Mouse (Mus musculus) gastrocnemius, postnatal 14 days (tissue): Measurements from ENCODE around the gene Wdr62. TPM values are rescaled to one million over a fixed set of nuclear protein-coding genes. Genes with fewer than 3 reads are reported as not detected.

Experiments used
- DNase-seq: peaks from one replicate; pipeline ENCODE4 v3.0.0; 2021; ENCODE audit warnings: mixed read lengths
- intact Hi-C: fragments of 180-260 bp; cut with DNase I; formaldehyde crosslinking; loops from one replicate; pipeline ENCODE4 v1.15.1; 2025; ENCODE audit warnings: low total_unique reads
- long read RNA-seq, 2 experiments: library from polyadenylated mRNA; stranded (forward); transcript quantifications; one replicate each; pipeline ENCODE4 v2.0.0; 2021
- total RNA-seq, 2 experiments: library from RNA; stranded (reverse); gene quantifications; 2 replicates each; pipeline ENCODE4 v1.2.3; 2021

The Wdr62 gene
- 1 to 10 TPM; 2.9 to 3.1 TPM for total RNA-seq
- long read RNA-seq, experiment 1, partial matches to known transcripts: 0 of 2 reads
- long read RNA-seq, experiment 1, other reads (novel, unspliced or antisense): 2 of 2 reads
- long read RNA-seq, experiment 2, partial matches to known transcripts: 0 of 4 reads
- long read RNA-seq, experiment 2, other reads (novel, unspliced or antisense): 4 of 4 reads

GRCm38 (mm10) chr7:30279951-30280669, at the start of gene Wdr62, which contains the start of gene Thap8:
Gene Wdr62 (minus strand): TSS chr7:30280419.
Gene Thap8 (plus strand): TSS chr7:30280094.
- peak; percentile 92 for DNase-seq
- intact Hi-C loops: loop anchor here (5.0 kb wide), 1 partner anchor 43 kb away; the partner anchor contains the start of gene Ovol3

GRCm38 (mm10) chr7:30328379-30328778, 48.2 kb upstream of the Wdr62 start:
- intact Hi-C loops: no loop called here
- no peak for DNase-seq

GRCm38 (mm10) chr7:30327140-30327539, 46.9 kb upstream of the Wdr62 start:
- no peak for DNase-seq
- intact Hi-C loops: no loop called here

GRCm38 (mm10) chr7:30326427-30326826, 46.2 kb upstream of the Wdr62 start:
- intact Hi-C loops: no loop called here
- DNase-seq: no peak

- intact Hi-C loops: no loop called here
- DNase-seq: no peak
Observed at GRCm38 (mm10) chr7:30325364-30325763, 45.1 kb upstream of the Wdr62 start.

GRCm38 (mm10) chr7:30324300-30324944, 44.2 kb upstream of the Wdr62 start:
- DNase-seq: no peak
- intact Hi-C loops: no loop called here

GRCm38 (mm10) chr7:30323795-30324194, 43.6 kb upstream of the Wdr62 start, which contains the start of gene Sdhaf1:
Gene Sdhaf1 (minus strand): TSS chr7:30323895.
- intact Hi-C loops: no loop called here
- DNase-seq: no peak

GRCm38 (mm10) chr7:30322865-30323264, 42.6 kb upstream of the Wdr62 start:
- DNase-seq: no peak
- intact Hi-C loops: no loop called here

GRCm38 (mm10) chr7:30322285-30322667, 42.1 kb upstream of the Wdr62 start:
- DNase-seq: peak; percentile 98

GRCm38 (mm10) chr7:30321539-30322284, 41.5 kb upstream of the Wdr62 start, which contains the start of gene E130208F15Rik:
Gene E130208F15Rik (plus strand): TSS chr7:30321740.
- intact Hi-C loops: no loop called here
- peak; percentile 67 for DNase-seq

More at GRCm38 (mm10) chr7:30322285-30322667, 42.1 kb upstream of the Wdr62 start:
- intact Hi-C loops: no loop called here

- intact Hi-C loops: no loop called here
- no peak for DNase-seq
Observed at GRCm38 (mm10) chr7:30320946-30321345, 40.7 kb upstream of the Wdr62 start.

- intact Hi-C loops: no loop called here
- DNase-seq: no peak
Observed at GRCm38 (mm10) chr7:30318142-30318541, 37.9 kb upstream of the Wdr62 start.

GRCm38 (mm10) chr7:30315559-30316529, 35.6 kb upstream of the Wdr62 start:
- peak; percentile 4 for DNase-seq
- intact Hi-C loops: no loop called here

GRCm38 (mm10) chr7:30314721-30315155, 34.5 kb upstream of the Wdr62 start, which contains the start of gene Syne4:
Gene Syne4 (plus strand): TSS chr7:30314807.
- intact Hi-C loops: no loop called here

GRCm38 (mm10) chr7:30313666-30314320, 33.6 kb upstream of the Wdr62 start:
- peak; percentile 2 for DNase-seq
- intact Hi-C loops: no loop called here

More at GRCm38 (mm10) chr7:30314721-30315155, 34.5 kb upstream of the Wdr62 start, which contains the start of gene Syne4:
- DNase-seq: peak; percentile 3

GRCm38 (mm10) chr7:30310136-30310535, 29.9 kb upstream of the Wdr62 start:
- intact Hi-C loops: no loop called here
- no peak for DNase-seq

GRCm38 (mm10) chr7:30309395-30310129, 29.3 kb upstream of the Wdr62 start:
- intact Hi-C loops: loop anchor here (10.0 kb wide), 1 partner anchor 75 kb away; the partner anchor contains the start of genes Ovol3, Polr2i and Tbcb
- no peak for DNase-seq
